Mouse (Mus musculus): ENCODE data around the gene Dtnb. TPM values are rescaled to one million over a fixed set of nuclear protein-coding genes. Genes with fewer than 3 reads are reported as not detected.

Gene Dtnb
- total RNA-seq, 2 experiments from 2014 or later = 5.8 to 6.7 TPM

- intact Hi-C loops (cut with DNase I) = no loop called here
- no peak for DNase-seq
These were observed 252.9 kb downstream of the Dtnb start for GRCm38 (mm10) chr12:3824906-3825713.

DNA sequence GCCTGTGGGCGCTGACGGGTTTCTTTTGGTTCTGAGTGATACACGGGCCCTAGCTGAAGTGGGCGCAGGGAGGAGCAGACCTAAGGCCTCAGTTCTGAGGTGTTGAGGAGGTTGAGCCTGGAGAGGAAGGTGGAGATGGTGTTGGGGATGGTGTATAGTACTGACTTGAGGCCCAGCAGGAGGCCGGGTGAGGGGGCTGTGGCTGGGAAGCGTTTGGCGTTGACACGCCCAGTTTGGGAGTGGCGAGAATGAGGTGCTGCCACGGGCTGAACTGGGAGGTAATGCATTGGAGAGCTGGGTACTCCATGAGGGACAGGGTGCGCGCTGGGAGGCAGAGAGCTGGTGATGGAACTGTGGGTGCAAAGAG, 253.5 kb downstream of the Dtnb start:
- no peak for DNase-seq
- intact Hi-C loops (cut with DNase I) = no loop called here

DNA sequence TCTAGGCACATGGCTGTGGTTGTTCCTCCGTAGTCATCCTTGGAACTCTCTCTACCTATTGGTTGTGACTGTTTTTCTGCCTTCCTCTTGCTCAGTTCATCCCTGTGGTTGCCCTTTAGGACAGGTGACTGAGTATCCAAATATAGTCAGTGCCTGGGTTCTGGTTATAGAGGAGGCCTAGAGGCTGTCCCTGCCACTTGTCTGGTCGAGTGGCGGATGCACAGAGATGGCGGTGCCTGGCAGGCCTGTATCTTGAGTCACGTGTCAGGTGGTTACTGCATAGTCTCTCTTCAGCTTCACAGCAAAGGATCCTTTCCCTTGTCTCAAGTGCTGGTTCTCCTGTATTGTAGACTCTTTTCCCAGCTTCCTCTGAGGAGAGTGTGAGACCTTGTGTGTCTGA, 255.6 kb downstream of the Dtnb start:
- no peak for DNase-seq
- intact Hi-C loops (cut with DNase I) = no loop called here

Small RNAs within 50 kb of the gene (microRNA-seq; reads per million reads assigned to microRNA genes)
- gene Gm26050 (ENCODE audit: borderline number of aligned reads in 2 of 2) = 0 reads per million in 2 experiments

Other genes with a start within 250 kb of the Dtnb start
- gene Kif3c, start 207.2 kb upstream of the Dtnb start, total RNA-seq (2021) = 1 to 10 TPM; 4.4 to 5.3 TPM
- gene Asxl2, start 145.5 kb upstream of the Dtnb start, total RNA-seq (2021) = 10 to 100 TPM; 24.0 to 28.1 TPM
- 10 to 100 TPM; 71.7 to 75.8 TPM for gene Dnmt3a, start 233.6 kb downstream of the Dtnb start, total RNA-seq (2021)

Data from heart, postnatal 36 days (tissue).